Mouse (Mus musculus): ENCODE measurements around the gene Wscd2. TPM values are rescaled to one million over a fixed set of nuclear protein-coding genes. Genes with fewer than 3 reads are reported as not detected.

Gene Wscd2
- total and polyA plus RNA-seq, 3 experiments = not detected

GRCm38 (mm10) chr5:113578428-113578827, 88.3 kb downstream of the Wscd2 start:
- Histone ChIP-seq H3K9ac (ENCODE audit: control insufficient read depth, low read depth, low read length, poor library complexity, severe bottlenecking) (no peak overlapping the region), H3K9me3 (replicated peaks; ENCODE audit: insufficient read depth, low read length) (no peaks in the 10 kb centered on the region), H3K27me3 (ENCODE audit: control insufficient read depth in 1 of 2, insufficient read depth in 2 of 2, low read length in 2 of 2) (no peaks in the 10 kb centered on the region), H3K27ac (ENCODE audit: control insufficient read depth, low read depth, low read length) (no peak overlapping the region), H3K4me1 (ENCODE audit: control insufficient read depth in 1 of 2, insufficient read depth in 2 of 2, low read length in 2 of 2) (no peaks in the 10 kb centered on the region), H3K36me3 (ENCODE audit: control insufficient read depth in 1 of 2, insufficient read depth in 2 of 2, low read length in 2 of 2) (no peaks in the 10 kb centered on the region), H3K4me3 (ENCODE audit: control insufficient read depth in 1 of 2, insufficient read depth in 1 of 2, low read depth in 2 of 2, low read length in 2 of 2) (no peak overlapping the region), H3K79me2 (ENCODE audit: control insufficient read depth, insufficient read depth, low read length, poor library complexity) (no peaks in the 10 kb centered on the region)
- DNase-seq (ENCODE audit: low read depth, low spot score) = no peak
- TF ChIP-seq ELF1 (IDR thresholded peaks at IDR 0.05; ENCODE audit: low read depth, low read length) = no peak
- TF ChIP-seq MAFK (IDR thresholded peaks at IDR 0.05; ENCODE audit: borderline replicate concordance, low read depth, low read length) = no peak
- TF ChIP-seq MEF2A (IDR thresholded peaks at IDR 0.05; ENCODE audit: extremely low read depth, insufficient replicate concordance, low read depth, low read length, poor library complexity, severe bottlenecking) = no peak
- no peak for TF ChIP-seq POLR2AphosphoS5 (IDR thresholded peaks at IDR 0.05; ENCODE audit: borderline replicate concordance, low read depth, low read length)
- no peak for TF ChIP-seq GABPA (IDR thresholded peaks at IDR 0.05; ENCODE audit: low read depth, low read length)
- no peak for TF ChIP-seq SMC3 (IDR thresholded peaks at IDR 0.05; ENCODE audit: low read depth, low read length)
- TF ChIP-seq POLR2AphosphoS2 (IDR thresholded peaks at IDR 0.05; ENCODE audit: low read length) = no peak
- no peak for TF ChIP-seq MXI1 (IDR thresholded peaks at IDR 0.05; ENCODE audit: low read depth, low read length)
- TF ChIP-seq E2F4 (IDR thresholded peaks at IDR 0.05; ENCODE audit: borderline replicate concordance, low read depth, low read length) = no peak
- no peak for TF ChIP-seq ZKSCAN1 (IDR thresholded peaks at IDR 0.05; ENCODE audit: low read depth, low read length)
- TF ChIP-seq ZNF384 (IDR thresholded peaks at IDR 0.05; ENCODE audit: low read depth, low read length) = no peak

- H3K36me3 ChIP-seq (ENCODE audit: control insufficient read depth in 1 of 2, insufficient read depth in 2 of 2, low read length in 2 of 2) = no peaks in the 10 kb centered on the region
- H3K4me1 ChIP-seq (ENCODE audit: control insufficient read depth in 1 of 2, insufficient read depth in 2 of 2, low read length in 2 of 2) = no peaks in the 10 kb centered on the region
- no peak overlapping the region for H3K9ac ChIP-seq (ENCODE audit: control insufficient read depth, low read depth, low read length, poor library complexity, severe bottlenecking)
- no peak overlapping the region for H3K27ac ChIP-seq (ENCODE audit: control insufficient read depth, low read depth, low read length)
- no peak for DNase-seq (ENCODE audit: low read depth, low spot score)
- TF ChIP-seq SIN3A (IDR thresholded peaks at IDR 0.05; ENCODE audit: low read length) (no peak), HCFC1 (IDR thresholded peaks at IDR 0.05; ENCODE audit: low read depth, low read length) (no peak), SMC3 (IDR thresholded peaks at IDR 0.05; ENCODE audit: low read depth, low read length) (no peak), RAD21 (IDR thresholded peaks at IDR 0.05; ENCODE audit: low read depth, low read length) (no peak), CHD1 (IDR thresholded peaks at IDR 0.05; ENCODE audit: low read depth, low read length) (no peak), USF1 (IDR thresholded peaks at IDR 0.05; ENCODE audit: low read depth, low read length) (no peak), TAL1 (IDR thresholded peaks at IDR 0.05; ENCODE audit: low read length) (no peak), BHLHE40 (IDR thresholded peaks at IDR 0.05; ENCODE audit: borderline replicate concordance, low read depth, low read length) (no peak), ZNF384 (IDR thresholded peaks at IDR 0.05; ENCODE audit: low read depth, low read length) (no peak), GABPA (IDR thresholded peaks at IDR 0.05; ENCODE audit: low read depth, low read length) (no peak), E2F4 (IDR thresholded peaks at IDR 0.05; ENCODE audit: borderline replicate concordance, low read depth, low read length) (no peak), MEF2A (IDR thresholded peaks at IDR 0.05; ENCODE audit: extremely low read depth, insufficient replicate concordance, low read depth, low read length, poor library complexity, severe bottlenecking) (no peak), MAX (IDR thresholded peaks at IDR 0.05; ENCODE audit: low read length) (no peak), POLR2AphosphoS2 (IDR thresholded peaks at IDR 0.05; ENCODE audit: low read length) (no peak), CTCF (IDR thresholded peaks at IDR 0.05 in 2 of 3, conservative IDR thresholded peaks at IDR 0.05 in 1 of 3; ENCODE audit: control insufficient read depth in 1 of 3, insufficient read depth in 1 of 3, low read depth in 2 of 3, low read length in 3 of 3, poor library complexity in 1 of 3, severe bottlenecking in 1 of 3) (no peak), ZMIZ1 (IDR thresholded peaks at IDR 0.05; ENCODE audit: low read depth, low read length) (no peak), TBP (IDR thresholded peaks at IDR 0.05; ENCODE audit: low read depth, low read length) (no peak), MAFK (IDR thresholded peaks at IDR 0.05; ENCODE audit: borderline replicate concordance, low read depth, low read length) (no peak)
- H3K27me3 ChIP-seq (ENCODE audit: control insufficient read depth in 1 of 2, insufficient read depth in 2 of 2, low read length in 2 of 2) = no peaks in the 10 kb centered on the region
- no peak overlapping the region for H3K4me3 ChIP-seq (ENCODE audit: control insufficient read depth in 1 of 2, insufficient read depth in 1 of 2, low read depth in 2 of 2, low read length in 2 of 2)
- no peaks in the 10 kb centered on the region for H3K79me2 ChIP-seq (ENCODE audit: control insufficient read depth, insufficient read depth, low read length, poor library complexity)
- no peaks in the 10 kb centered on the region for H3K9me3 ChIP-seq (replicated peaks; ENCODE audit: insufficient read depth, low read length)
Observed at GRCm38 (mm10) chr5:113579128-113579527, 89.0 kb downstream of the Wscd2 start.
